Mouse (Mus musculus) retina, postnatal 1 day (tissue): ENCODE results near the gene Slc15a1.
"Not testable (repeated sequence)": the region's sequence is repeated elsewhere in the genome, so short reads cannot be mapped to it uniquely, and the experiment has no call there.

ENCODE experiments used
- DNase-seq: peaks from one replicate; pipeline ENCODE4 v3.0.0-alpha.2; 2012

The Slc15a1 gene

GRCm38 (mm10) chr14:121450504-121451423 lies 54.3 kb downstream of the Slc15a1 start:
- peak; percentile 85 for DNase-seq

GRCm38 (mm10) chr14:121446951-121447350 lies 58.1 kb downstream of the Slc15a1 start:
- peak; percentile 76 for DNase-seq

- peak; percentile 75 for DNase-seq
Observed at GRCm38 (mm10) chr14:121445194-121445593, 59.9 kb downstream of the Slc15a1 start.

- DNase-seq: no peak
Observed at GRCm38 (mm10) chr14:121440807-121441206, 64.2 kb downstream of the Slc15a1 start.

- no peak for DNase-seq
Observed at GRCm38 (mm10) chr14:121437026-121437425, 68.0 kb downstream of the Slc15a1 start.

- DNase-seq: no peak
Observed at GRCm38 (mm10) chr14:121436455-121436854, 68.6 kb downstream of the Slc15a1 start.

- no peak for DNase-seq
Observed at GRCm38 (mm10) chr14:121435794-121436193, 69.3 kb downstream of the Slc15a1 start.

GRCm38 (mm10) chr14:121431261-121431660 lies 73.8 kb downstream of the Slc15a1 start:
- no peak for DNase-seq

- no peak for DNase-seq
Observed at GRCm38 (mm10) chr14:121429854-121430535, 75.1 kb downstream of the Slc15a1 start.

- DNase-seq: no peak
Observed at GRCm38 (mm10) chr14:121428148-121428547, 76.9 kb downstream of the Slc15a1 start.

GRCm38 (mm10) chr14:121426743-121427142 lies 78.3 kb downstream of the Slc15a1 start:
- DNase-seq: no peak

- DNase-seq: no peak
Observed at GRCm38 (mm10) chr14:121425004-121425793, 79.9 kb downstream of the Slc15a1 start.

- no peak for DNase-seq
Observed at GRCm38 (mm10) chr14:121423341-121423751, 81.7 kb downstream of the Slc15a1 start.

GRCm38 (mm10) chr14:121422664-121423340 lies 82.2 kb downstream of the Slc15a1 start:
- DNase-seq: no peak

- no peak for DNase-seq
Observed at GRCm38 (mm10) chr14:121422000-121422399, 83.1 kb downstream of the Slc15a1 start.

- no peak for DNase-seq
Observed at GRCm38 (mm10) chr14:121417594-121417993, 87.5 kb downstream of the Slc15a1 start.

GRCm38 (mm10) chr14:121416626-121417319 lies 88.3 kb downstream of the Slc15a1 start:
- DNase-seq: no peak

- DNase-seq: no peak
Observed at GRCm38 (mm10) chr14:121414635-121415241, 90.3 kb downstream of the Slc15a1 start.

- DNase-seq: not testable (repeated sequence)
Observed at GRCm38 (mm10) chr14:121413726-121414125, 91.3 kb downstream of the Slc15a1 start.
